ENCODE assay signal across 8 mouse cellular contexts in the genomic region with DNA sequence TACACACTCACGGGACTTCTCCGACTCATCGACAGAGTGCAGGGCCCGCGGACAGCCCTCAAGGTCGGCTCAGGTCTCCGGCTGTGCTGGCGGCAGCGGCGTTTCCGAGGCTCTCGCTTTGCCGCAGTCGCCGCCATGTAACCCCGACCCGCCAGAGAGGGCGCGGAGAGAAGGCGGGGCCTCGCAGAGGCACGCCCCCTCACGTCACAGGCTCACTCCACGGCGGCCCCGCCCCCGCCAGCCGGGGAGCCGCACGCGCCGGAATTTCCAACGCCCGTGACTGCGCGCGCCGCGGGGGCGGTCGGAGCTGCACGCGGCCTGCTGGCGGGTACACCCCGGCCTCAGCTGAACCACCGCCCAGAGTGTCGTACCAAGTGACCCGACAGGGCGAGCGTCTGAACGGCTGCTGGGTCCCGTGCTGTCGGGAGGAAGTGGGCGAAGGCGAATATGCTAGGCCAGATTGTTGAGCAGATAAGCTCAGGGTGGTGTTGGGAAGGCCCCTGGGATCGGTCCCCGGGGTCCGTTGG. TPM values are rescaled to one million over a fixed set of nuclear protein-coding genes. Genes with fewer than 3 reads are reported as not detected.
DNase-seq lines count a peak whose midpoint lies in the region; ATAC-seq lines count a peak whose summit lies in the region.

A gene (minus strand): TSS at position 154 of the 527 bp plus-strand sequence.

- no peaks in the 10 kb centered on the region for H3K9me3 ChIP-seq in embryonic facial prominence, embryonic 10.5 days
- no peaks in the 10 kb centered on the region for H3K9me3 ChIP-seq in intestine, embryonic 16.5 days (ENCODE audit: control insufficient read depth, low read length)

- H3K36me3 ChIP-seq in embryonic facial prominence, embryonic 10.5 days (replicated peaks) = 0 out of 2 replicates have a peak, but pooled peaks cover 5% of the 10 kb centered on the region
- no peaks in the 10 kb centered on the region for H3K36me3 ChIP-seq in intestine, embryonic 16.5 days (ENCODE audit: control insufficient read depth, insufficient read depth, low read length)

- intact Hi-C loops in left cerebral cortex, postnatal 25 days (cut with DNase I) = loop anchor here (1.0 to 5.0 kb wide), 4 partner anchors 31 to 98 kb away; a partner anchor contains a TSS

- peak within 1 kb of the TSS; percentile 99 for H3K27ac ChIP-seq in embryonic facial prominence, embryonic 10.5 days (replicated peaks)
- peak within 1 kb of the TSS; percentile 99 for H3K27ac ChIP-seq in intestine, embryonic 16.5 days (ENCODE audit: low read length)

- H3K4me3 ChIP-seq in embryonic facial prominence, embryonic 10.5 days = peak within 1 kb of the TSS; percentile 96
- H3K4me3 ChIP-seq in intestine, embryonic 16.5 days (ENCODE audit: low read length) = peak within 1 kb of the TSS; percentile 86

- DNase-seq in adrenal gland, postnatal 14 days = peak; percentile 99
- peak; percentile 98 for DNase-seq in embryonic facial prominence, embryonic 10.5 days (ENCODE audit: low spot score)
- DNase-seq in gonadal fat pad, adult 2 months (ENCODE audit: low read depth) = no peak
- DNase-seq in left cerebral cortex, postnatal 25 days (ENCODE audit: low spot score in 2 of 2) = peak; percentile 97 to 98
- DNase-seq in mesoderm, embryonic 11.5 days (ENCODE audit: low read depth, low spot score) = peak; percentile 96
- DNase-seq in right cerebral cortex, postnatal 25 days = peak; percentile 98
- DNase-seq in urinary bladder, postnatal 4 days (ENCODE audit: low spot score in 2 of 2) = peak; percentile 98

- peak within 1 kb of the TSS; percentile 93 for H3K9ac ChIP-seq in intestine, embryonic 16.5 days (ENCODE audit: low read depth, low read length)

- peak; percentile 90 for ATAC-seq in intestine, embryonic 16.5 days

- H3K4me2 ChIP-seq in intestine, embryonic 16.5 days (ENCODE audit: low read depth, low read length) = peak within 1 kb of the TSS; percentile 80

- H3K27me3 ChIP-seq in embryonic facial prominence, embryonic 10.5 days (replicated peaks; ENCODE audit: low read depth, poor library complexity, severe bottlenecking) = no peaks in the 10 kb centered on the region
- H3K27me3 ChIP-seq in intestine, embryonic 16.5 days (replicated peaks; ENCODE audit: control insufficient read depth, insufficient read depth, low read length) = no peaks in the 10 kb centered on the region

- WGBS in embryonic facial prominence, embryonic 10.5 days = under 1% methylated on average over 58 of the region's 58 CpGs
- under 1% methylated on average over 58 of the region's 58 CpGs for WGBS in intestine, embryonic 16.5 days

- H3K4me1 ChIP-seq in embryonic facial prominence, embryonic 10.5 days = peaks cover 56% of the 10 kb centered on the region
- peaks cover 17% of the 10 kb centered on the region for H3K4me1 ChIP-seq in intestine, embryonic 16.5 days (ENCODE audit: control insufficient read depth, insufficient read depth, low read length)

RNA-seq across cellular contexts. Expression of the gene that starts here (rescaled TPM):
- 35.0 and 38.0 TPM in 2 replicates for total RNA-seq in adrenal gland, postnatal 14 days (2021)
- 149 and 151 TPM in 2 replicates for polyA plus RNA-seq in embryonic facial prominence, embryonic 10.5 days (2016; fragmentation: Nextera tagmentation; extraction: Ambion mirVana)
- 36.2 and 36.9 TPM in 2 replicates for polyA plus RNA-seq in gonadal fat pad, adult 2 months (2012; rRNA removed)
- 43.5 and 45.9 TPM in 2 replicates for polyA plus RNA-seq in intestine, embryonic 16.5 days (2015; fragmentation: Nextera tagmentation; extraction: Ambion mirVana)
- total RNA-seq in left cerebral cortex, postnatal 25 days (2021) = 10 to 100 TPM; 73.1 to 74.8 TPM
